Mouse (Mus musculus): Measurements from ENCODE around the gene Spg7.

GRCm38 (mm10) chr8:123066101-123066683 lies 3.5 kb downstream of the Spg7 start:
- TF ChIP-seq MYOD1 (IDR thresholded peaks at IDR 0.05; ENCODE audit: control insufficient read depth in 1 of 3, insufficient read length in 2 of 3, low read depth in 2 of 3) (no peak), E2F4 (IDR thresholded peaks at IDR 0.05; ENCODE audit: insufficient read depth) (no peak), TCF12 (IDR thresholded peaks at IDR 0.05; ENCODE audit: insufficient read depth, poor library complexity, severe bottlenecking) (no peak), MAX (IDR thresholded peaks at IDR 0.05; ENCODE audit: low read depth) (no peak), CEBPB (IDR thresholded peaks at IDR 0.05; ENCODE audit: insufficient read depth, poor library complexity, severe bottlenecking) (no peak), POLR2A (IDR thresholded peaks at IDR 0.05; ENCODE audit: insufficient read length, low read depth) (no peak), REST (IDR thresholded peaks at IDR 0.05; ENCODE audit: insufficient read depth, insufficient read length) (no peak), TCF3 (IDR thresholded peaks at IDR 0.05; ENCODE audit: insufficient read length, low read depth) (no peak), SRF (IDR thresholded peaks at IDR 0.05; ENCODE audit: control insufficient read depth, insufficient read length, low read depth) (no peak), USF1 (IDR thresholded peaks at IDR 0.05; ENCODE audit: low read depth) (no peak), POLR2AphosphoS2 (IDR thresholded peaks at IDR 0.05; ENCODE audit: insufficient read length, low read depth) (no peak)

Data from myocyte (in vitro differentiated cells).